Mouse (Mus musculus): ENCODE measurements around the gene Steap2. TPM values are rescaled to one million over a fixed set of nuclear protein-coding genes. Genes with fewer than 3 reads are reported as not detected.
A peak's percentile ranks its signal among the peaks of the same experiment; 100 is the strongest.
"Not testable (repeated sequence)": the region's sequence is repeated elsewhere in the genome, so short reads cannot be mapped to it uniquely, and the experiment has no call there.

Steap2 gene
- polyA plus RNA-seq, 1 experiment from 2014 or later = 9.5 TPM

- Histone ChIP-seq H3K9me3 (ENCODE audit: control insufficient read depth, low read length) (no peaks in the 10 kb centered on the region), H3K4me1 (ENCODE audit: control insufficient read depth, insufficient read depth, low read length) (no peaks in the 10 kb centered on the region), H3K27me3 (ENCODE audit: control insufficient read depth, insufficient read depth, low read length) (no peaks in the 10 kb centered on the region), H3K4me3 (ENCODE audit: low read depth, low read length) (no peak overlapping the region), H3K9ac (replicated peaks; ENCODE audit: low read depth, low read length) (no peak overlapping the region), H3K36me3 (ENCODE audit: control insufficient read depth, insufficient read depth, low read length) (no peaks in the 10 kb centered on the region), H3K27ac (ENCODE audit: low read depth, low read length) (no peak overlapping the region), H3K4me2 (ENCODE audit: low read depth, low read length) (no peak overlapping the region)
- ATAC-seq (ENCODE audit: low read depth) = no peak
- WGBS = 90% methylated on average over 2 of the region's 2 CpGs
These were observed 6.0 kb upstream of the Steap2 start for GRCm38 (mm10) chr5:5700386-5700785.

- ATAC-seq (ENCODE audit: low read depth) = no peak
- Histone ChIP-seq H3K9me3 (ENCODE audit: control insufficient read depth, low read length) (no peaks in the 10 kb centered on the region), H3K27ac (ENCODE audit: low read depth, low read length) (no peak overlapping the region), H3K4me2 (ENCODE audit: low read depth, low read length) (no peak overlapping the region), H3K9ac (replicated peaks; ENCODE audit: low read depth, low read length) (no peak overlapping the region), H3K36me3 (ENCODE audit: control insufficient read depth, insufficient read depth, low read length) (no peaks in the 10 kb centered on the region), H3K4me3 (ENCODE audit: low read depth, low read length) (no peak overlapping the region), H3K4me1 (ENCODE audit: control insufficient read depth, insufficient read depth, low read length) (no peaks in the 10 kb centered on the region), H3K27me3 (ENCODE audit: control insufficient read depth, insufficient read depth, low read length) (peaks cover 2% of the 10 kb centered on the region; the same call in 1 of the 2 replicates)
- 79% methylated on average over 3 of the region's 3 CpGs for WGBS
These were observed 4.5 kb upstream of the Steap2 start for GRCm38 (mm10) chr5:5698830-5699229.

GRCm38 (mm10) chr5:5695401-5695942, 1.1 kb upstream of the Steap2 start:
- 79% methylated on average over 5 of the region's 5 CpGs for WGBS
- no peak overlapping the region for H3K27ac ChIP-seq (ENCODE audit: low read depth, low read length)
- no peak overlapping the region for H3K9ac ChIP-seq (replicated peaks; ENCODE audit: low read depth, low read length)
- peaks cover 6% of the 10 kb centered on the region; the same call in 1 of the 2 replicates for H3K4me1 ChIP-seq (ENCODE audit: control insufficient read depth, insufficient read depth, low read length)
- H3K4me3 ChIP-seq (ENCODE audit: low read depth, low read length) = no peak overlapping the region
- ATAC-seq (ENCODE audit: low read depth) = no peak
- H3K9me3 ChIP-seq (ENCODE audit: control insufficient read depth, low read length) = no peaks in the 10 kb centered on the region
- no peaks in the 10 kb centered on the region for H3K36me3 ChIP-seq (ENCODE audit: control insufficient read depth, insufficient read depth, low read length)
- H3K27me3 ChIP-seq (ENCODE audit: control insufficient read depth, insufficient read depth, low read length) = peaks cover 2% of the 10 kb centered on the region; the same call in 1 of the 2 replicates
- H3K4me2 ChIP-seq (ENCODE audit: low read depth, low read length) = no peak overlapping the region

DNA sequence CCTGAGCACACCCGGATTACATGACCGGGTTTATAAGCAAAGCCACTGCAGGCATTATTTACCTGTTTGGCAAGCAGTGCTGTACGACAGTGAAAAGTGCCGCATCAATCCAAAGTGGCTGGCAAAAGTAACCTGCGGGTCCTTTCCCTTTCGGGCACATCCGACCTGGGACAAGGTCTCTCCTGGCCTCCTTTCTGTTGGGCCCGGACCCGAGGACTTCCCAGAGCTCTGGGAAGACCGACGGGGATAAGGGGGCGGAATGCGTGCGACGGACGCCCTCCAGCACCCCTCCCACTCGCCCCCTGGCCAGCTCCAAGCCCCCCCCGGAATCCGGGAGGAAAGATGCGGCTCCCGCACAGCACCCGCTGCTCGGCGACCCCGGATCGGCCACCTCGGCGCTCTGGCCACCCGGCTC, 830 bp downstream of the Steap2 start:
- Histone ChIP-seq H3K27me3 (ENCODE audit: control insufficient read depth, insufficient read depth, low read length) (peaks cover 2% of the 10 kb centered on the region; the same call in 1 of the 2 replicates), H3K4me3 (ENCODE audit: low read depth, low read length) (peak overlapping the region; percentile 80), H3K4me1 (ENCODE audit: control insufficient read depth, insufficient read depth, low read length) (peaks cover 6% of the 10 kb centered on the region; the same call in 1 of the 2 replicates), H3K9ac (replicated peaks; ENCODE audit: low read depth, low read length) (peak overlapping the region; percentile 78), H3K9me3 (ENCODE audit: control insufficient read depth, low read length) (no peaks in the 10 kb centered on the region), H3K27ac (ENCODE audit: low read depth, low read length) (no peak overlapping the region), H3K4me2 (ENCODE audit: low read depth, low read length) (peak overlapping the region; percentile 89), H3K36me3 (ENCODE audit: control insufficient read depth, insufficient read depth, low read length) (no peaks in the 10 kb centered on the region)
- ATAC-seq (ENCODE audit: low read depth) = peak; percentile 47; the same call in 1 of the 2 replicates
- WGBS = 0% methylated on average over 22 of the region's 29 CpGs

- Histone ChIP-seq H3K27ac (ENCODE audit: low read depth, low read length) (no peak overlapping the region), H3K4me1 (ENCODE audit: control insufficient read depth, insufficient read depth, low read length) (peaks cover 6% of the 10 kb centered on the region; the same call in 1 of the 2 replicates), H3K4me3 (ENCODE audit: low read depth, low read length) (no peak overlapping the region), H3K36me3 (ENCODE audit: control insufficient read depth, insufficient read depth, low read length) (no peaks in the 10 kb centered on the region), H3K9me3 (ENCODE audit: control insufficient read depth, low read length) (no peaks in the 10 kb centered on the region), H3K4me2 (ENCODE audit: low read depth, low read length) (no peak overlapping the region), H3K9ac (replicated peaks; ENCODE audit: low read depth, low read length) (no peak overlapping the region), H3K27me3 (ENCODE audit: control insufficient read depth, insufficient read depth, low read length) (peaks cover 2% of the 10 kb centered on the region; the same call in 1 of the 2 replicates)
- WGBS = 60% methylated on average over 4 of the region's 4 CpGs
- no peak for ATAC-seq (ENCODE audit: low read depth)
These were observed 2.1 kb downstream of the Steap2 start for GRCm38 (mm10) chr5:5692167-5692738.

GRCm38 (mm10) chr5:5688945-5689540, 5.3 kb downstream of the Steap2 start:
- Histone ChIP-seq H3K4me2 (ENCODE audit: low read depth, low read length) (no peak overlapping the region), H3K4me1 (ENCODE audit: control insufficient read depth, insufficient read depth, low read length) (peaks cover 6% of the 10 kb centered on the region; the same call in 1 of the 2 replicates), H3K36me3 (ENCODE audit: control insufficient read depth, insufficient read depth, low read length) (no peaks in the 10 kb centered on the region), H3K27ac (ENCODE audit: low read depth, low read length) (no peak overlapping the region), H3K27me3 (ENCODE audit: control insufficient read depth, insufficient read depth, low read length) (peaks cover 2% of the 10 kb centered on the region; the same call in 1 of the 2 replicates), H3K9me3 (ENCODE audit: control insufficient read depth, low read length) (no peaks in the 10 kb centered on the region), H3K4me3 (ENCODE audit: low read depth, low read length) (no peak overlapping the region), H3K9ac (replicated peaks; ENCODE audit: low read depth, low read length) (no peak overlapping the region)
- 86% methylated on average over 8 of the region's 8 CpGs for WGBS
- no peak for ATAC-seq (ENCODE audit: low read depth)

- Histone ChIP-seq H3K4me2 (ENCODE audit: low read depth, low read length) (no peak overlapping the region), H3K4me3 (ENCODE audit: low read depth, low read length) (no peak overlapping the region), H3K27me3 (ENCODE audit: control insufficient read depth, insufficient read depth, low read length) (no peaks in the 10 kb centered on the region), H3K9me3 (ENCODE audit: control insufficient read depth, low read length) (no peaks in the 10 kb centered on the region), H3K9ac (replicated peaks; ENCODE audit: low read depth, low read length) (no peak overlapping the region), H3K27ac (ENCODE audit: low read depth, low read length) (no peak overlapping the region), H3K4me1 (ENCODE audit: control insufficient read depth, insufficient read depth, low read length) (peaks cover 3% of the 10 kb centered on the region; the same call in 1 of the 2 replicates), H3K36me3 (ENCODE audit: control insufficient read depth, insufficient read depth, low read length) (no peaks in the 10 kb centered on the region)
- ATAC-seq (ENCODE audit: low read depth) = no peak
- 66% methylated on average over 6 of the region's 6 CpGs for WGBS
These were observed 6.2 kb downstream of the Steap2 start for GRCm38 (mm10) chr5:5688228-5688627.

- Histone ChIP-seq H3K4me3 (ENCODE audit: low read depth, low read length) (no peak overlapping the region), H3K27me3 (ENCODE audit: control insufficient read depth, insufficient read depth, low read length) (no peaks in the 10 kb centered on the region), H3K27ac (ENCODE audit: low read depth, low read length) (no peak overlapping the region), H3K36me3 (ENCODE audit: control insufficient read depth, insufficient read depth, low read length) (no peaks in the 10 kb centered on the region), H3K4me1 (ENCODE audit: control insufficient read depth, insufficient read depth, low read length) (no peaks in the 10 kb centered on the region), H3K4me2 (ENCODE audit: low read depth, low read length) (no peak overlapping the region), H3K9ac (replicated peaks; ENCODE audit: low read depth, low read length) (no peak overlapping the region), H3K9me3 (ENCODE audit: control insufficient read depth, low read length) (no peaks in the 10 kb centered on the region)
- WGBS = 24% methylated on average over 1 of the region's 1 CpGs
- no peak for ATAC-seq (ENCODE audit: low read depth)
These were observed 7.4 kb downstream of the Steap2 start for GRCm38 (mm10) chr5:5686973-5687372.

- 84% methylated on average over 2 of the region's 2 CpGs for WGBS
- not testable (repeated sequence) for ATAC-seq (ENCODE audit: low read depth); H3K9me3 ChIP-seq (ENCODE audit: control insufficient read depth, low read length); H3K4me2 ChIP-seq (ENCODE audit: low read depth, low read length); H3K27me3 ChIP-seq (ENCODE audit: control insufficient read depth, insufficient read depth, low read length); H3K4me1 ChIP-seq (ENCODE audit: control insufficient read depth, insufficient read depth, low read length); H3K27ac ChIP-seq (ENCODE audit: low read depth, low read length); H3K36me3 ChIP-seq (ENCODE audit: control insufficient read depth, insufficient read depth, low read length); H3K4me3 ChIP-seq (ENCODE audit: low read depth, low read length); H3K9ac ChIP-seq (replicated peaks; ENCODE audit: low read depth, low read length)
These were observed 9.4 kb downstream of the Steap2 start for GRCm38 (mm10) chr5:5684946-5685345.

Data from neural tube, embryonic 14.5 days (tissue).